Mouse (Mus musculus) midbrain, embryonic 14.5 days (tissue): ENCODE measurements around the gene Btbd35f12. TPM values are rescaled to one million over a fixed set of nuclear protein-coding genes. Genes with fewer than 3 reads are reported as not detected.
"Not testable (repeated sequence)": the region's sequence is repeated elsewhere in the genome, so short reads cannot be mapped to it uniquely, and the experiment has no call there.

Experiments
- ATAC-seq: fragments of 200-750 bp; cut with Nextera tagmentation; 2 replicates; pipeline ENCODE4 v1.8.0; 2017; ENCODE audit warnings: moderate number of reproducible peaks, moderate library complexity; ENCODE audit not compliant: low FRiP score, low TSS enrichment
- DNase-seq: peaks from one replicate; pipeline ENCODE4 v3.0.0-alpha.2; 2015
- H3K27ac ChIP-seq: fragments of 300-500 bp; sonication (generic); replicated peaks from 2 replicates; pipeline ENCODE4 v1.5.1; 2014; ENCODE audit warnings: mild to moderate bottlenecking, low read depth, low read length, moderate library complexity
- H3K27me3 ChIP-seq: fragments of 300-500 bp; sonication (generic); 2 replicates; pipeline ENCODE4 v1.6.1; 2014; ENCODE audit warnings: low read length, control low read depth, mixed read lengths; ENCODE audit not compliant: control insufficient read depth, insufficient read depth
- H3K36me3 ChIP-seq: fragments of 300-500 bp; sonication (generic); 2 replicates; pipeline ENCODE4 v1.6.1; 2014; ENCODE audit warnings: low read length, control low read depth; ENCODE audit not compliant: control insufficient read depth, insufficient read depth
- H3K4me1 ChIP-seq: fragments of 300-500 bp; sonication (generic); 2 replicates; pipeline ENCODE4 v1.6.1; 2014; ENCODE audit warnings: mild to moderate bottlenecking, antibody characterized with exemption, low read length, control low read depth; ENCODE audit not compliant: control insufficient read depth, insufficient read depth
- H3K4me2 ChIP-seq: fragments of 300-500 bp; sonication (generic); 2 replicates; pipeline ENCODE4 v1.6.1; 2014; ENCODE audit warnings: mild to moderate bottlenecking, low read length, moderate library complexity
- H3K4me3 ChIP-seq: fragments of 300-500 bp; sonication (generic); replicated peaks from 2 replicates; pipeline ENCODE4 v1.5.1; 2014; ENCODE audit warnings: low read depth, low read length
- H3K9ac ChIP-seq: fragments of 300-500 bp; sonication (generic); replicated peaks from 2 replicates; pipeline ENCODE4 v1.6.1; 2014; ENCODE audit warnings: mild to moderate bottlenecking, low read length, moderate library complexity
- H3K9me3 ChIP-seq: fragments of 300-500 bp; sonication (generic); 2 replicates; pipeline ENCODE4 v1.6.1; 2016; ENCODE audit warnings: low read length, control low read depth, mixed read lengths; ENCODE audit not compliant: control insufficient read depth
- WGBS: fragments of 180-500 bp; shearing (Covaris S2); extraction: QIAGEN DNeasy Blood & Tissue Kit; methylation state at CpG from one replicate; pipeline ENCODE4 v1.1.7; 2014; 5-methylcytosine and 5-hydroxymethylcytosine counted together
- polyA plus RNA-seq: library from polyadenylated mRNA; unstranded; fragments of >200 nt; fragmentation: Nextera tagmentation; extraction: Ambion mirVana; gene quantifications from 2 replicates; pipeline ENCODE4 v1.2.1, GENCODE M21; 2014

Gene Btbd35f12
- polyA plus RNA-seq, result not detected in 2 replicates

DNA sequence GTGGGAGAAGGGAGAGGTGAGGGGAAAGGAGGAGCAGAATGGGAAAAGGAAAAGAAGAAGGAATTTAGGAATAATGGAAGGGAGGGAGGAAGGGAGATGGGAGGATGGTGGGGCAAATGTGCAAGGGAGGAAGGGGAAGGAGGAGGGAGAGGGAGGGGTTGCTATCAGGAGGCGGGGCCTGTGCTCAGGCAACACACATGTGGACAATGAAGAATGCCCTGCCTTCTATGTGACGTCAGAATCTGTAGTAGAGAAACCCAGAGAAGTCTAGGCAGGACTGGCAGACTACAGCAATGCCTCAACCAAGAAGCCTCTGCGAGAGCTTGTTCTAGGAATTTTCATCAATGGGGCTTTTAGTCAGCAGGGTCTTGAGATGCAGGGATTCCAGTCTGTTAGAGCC, at the start of gene Btbd35f12:
Btbd35f12 (plus strand) TSS at position 301 of the 400 bp plus-strand sequence.
- H3K27me3 ChIP-seq, H3K9me3 ChIP-seq, H3K4me3 ChIP-seq, ATAC-seq, H3K36me3 ChIP-seq, H3K9ac ChIP-seq, DNase-seq, H3K4me1 ChIP-seq, H3K4me2 ChIP-seq, H3K27ac ChIP-seq: not testable (repeated sequence)
- WGBS, result no CpG with 5 or more reads among the region's 3 CpGs

DNA sequence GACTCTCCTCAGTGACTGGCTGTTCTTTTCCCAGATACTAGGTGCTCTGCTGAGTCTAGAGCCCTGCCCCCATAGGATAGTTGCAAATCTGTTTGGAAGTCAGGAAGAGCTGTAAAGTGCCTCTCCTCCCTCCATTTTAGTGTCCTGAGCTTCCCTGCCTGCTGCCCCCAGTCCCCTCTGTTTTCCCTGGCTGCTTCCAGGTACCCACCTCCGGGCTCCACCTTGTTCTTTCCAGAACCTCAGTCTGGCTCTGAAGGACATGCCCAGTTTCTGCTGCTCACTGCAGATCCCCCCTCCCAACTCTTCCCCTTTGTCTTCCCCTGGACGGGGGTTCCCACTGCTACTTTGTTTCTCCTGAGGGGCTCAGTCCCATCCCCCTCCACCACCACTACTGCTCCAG, 40.1 kb downstream of the Btbd35f12 start:
- 77% methylated on average over 2 of the region's 2 CpGs for WGBS
- not testable (repeated sequence) for H3K36me3 ChIP-seq, H3K4me1 ChIP-seq, DNase-seq, H3K4me3 ChIP-seq, ATAC-seq, H3K4me2 ChIP-seq, H3K27ac ChIP-seq, H3K9ac ChIP-seq, H3K9me3 ChIP-seq, H3K27me3 ChIP-seq

Other genes starting within 250 kb of the Btbd35f12 start
- gene Spin2-ps6, start 78.5 kb upstream of the Btbd35f12 start, polyA plus RNA-seq, result not detected in 2 replicates